Mouse (Mus musculus) myocyte (in vitro differentiated cells): ENCODE measurements around the gene Ube2e1. TPM values are rescaled to one million over a fixed set of nuclear protein-coding genes. Genes with fewer than 3 reads are reported as not detected.

ENCODE experiments used
- H3K27me3 ChIP-seq: one replicate; pipeline ENCODE4 v1.6.1; 2011; ENCODE audit not compliant: control insufficient read depth, insufficient read depth, insufficient read length
- H3K36me3 ChIP-seq: one replicate; pipeline ENCODE4 v1.6.1; 2011; ENCODE audit not compliant: control insufficient read depth, insufficient read depth
- H3K4me2 ChIP-seq: one replicate; pipeline ENCODE4 v1.6.1; 2011; ENCODE audit warnings: low read depth, control low read depth
- H3K4me3 ChIP-seq: one replicate; pipeline ENCODE4 v1.5.1; 2011; ENCODE audit warnings: mild to moderate bottlenecking, control low read depth, moderate library complexity
- H3K79me2 ChIP-seq: one replicate; pipeline ENCODE4 v1.6.1; 2011; ENCODE audit not compliant: control insufficient read depth, insufficient read depth
- H3ac ChIP-seq: one replicate; pipeline ENCODE4 v1.6.1; 2011; ENCODE audit not compliant: control insufficient read depth, insufficient read length
- CEBPB ChIP-seq: IDR thresholded peaks from 2 replicates; pipeline ENCODE4 v1.6.1; 2011; ENCODE audit warnings: mild to moderate bottlenecking, moderate library complexity; ENCODE audit not compliant: poor library complexity, insufficient read depth, severe bottlenecking
- E2F4 ChIP-seq: IDR thresholded peaks from one replicate; pipeline ENCODE4 v1.6.1; 2011; ENCODE audit warnings: mild to moderate bottlenecking, control low read depth, moderate library complexity; ENCODE audit not compliant: insufficient read depth
- MAX ChIP-seq: IDR thresholded peaks from one replicate; pipeline ENCODE4 v1.6.1; 2011; ENCODE audit warnings: low read depth, mild to moderate bottlenecking, control low read depth
- MYOD1 ChIP-seq, 3 experiments: IDR thresholded peaks; one replicate each; pipeline ENCODE4 v1.6.1; 2011; ENCODE audit warnings: control low read depth in 2 of 3, low read depth in 2 of 3, mild to moderate bottlenecking in 2 of 3, moderate library complexity in 1 of 3; ENCODE audit not compliant: insufficient read length in 2 of 3, control insufficient read depth in 1 of 3
- MYOG ChIP-seq, 3 experiments: IDR thresholded peaks; one replicate each; pipeline ENCODE4 v1.6.1; 2011; ENCODE audit warnings: control low read depth in 2 of 3, low read depth in 2 of 3, mild to moderate bottlenecking in 2 of 3; ENCODE audit not compliant: insufficient read length in 2 of 3, control insufficient read depth in 1 of 3, insufficient read depth in 1 of 3
- POLR2A ChIP-seq: IDR thresholded peaks from one replicate; pipeline ENCODE4 v1.6.1; 2011; ENCODE audit warnings: low read depth, mild to moderate bottlenecking, control low read depth, moderate library complexity; ENCODE audit not compliant: insufficient read length
- POLR2AphosphoS2 ChIP-seq: IDR thresholded peaks from one replicate; pipeline ENCODE4 v1.6.1; 2011; ENCODE audit warnings: low read depth, control low read depth; ENCODE audit not compliant: insufficient read length
- REST ChIP-seq: IDR thresholded peaks from one replicate; pipeline ENCODE4 v1.6.1; 2011; ENCODE audit warnings: mild to moderate bottlenecking, control low read depth, moderate library complexity; ENCODE audit not compliant: insufficient read depth, insufficient read length
- SRF ChIP-seq: IDR thresholded peaks from one replicate; pipeline ENCODE4 v1.6.1; 2011; ENCODE audit warnings: low read depth; ENCODE audit not compliant: control insufficient read depth, insufficient read length
- TCF12 ChIP-seq: IDR thresholded peaks from one replicate; pipeline ENCODE4 v1.6.1; 2011; ENCODE audit warnings: mild to moderate bottlenecking, control low read depth; ENCODE audit not compliant: poor library complexity, insufficient read depth, severe bottlenecking
- TCF3 ChIP-seq: IDR thresholded peaks from one replicate; pipeline ENCODE4 v1.6.1; 2011; ENCODE audit warnings: low read depth, control low read depth; ENCODE audit not compliant: insufficient read length
- USF1 ChIP-seq: IDR thresholded peaks from one replicate; pipeline ENCODE4 v1.6.1; 2011; ENCODE audit warnings: low read depth, mild to moderate bottlenecking, control low read depth, moderate library complexity
- polyA plus RNA-seq: library from polyadenylated mRNA; unstranded; fragments of >200 nt; fragmentation: generic; extraction: Trizol; gene quantifications from one replicate; pipeline ENCODE4 v1.2.1, GENCODE M21; 2012; ENCODE audit warnings: missing spikeins

The Ube2e1 gene
- polyA plus RNA-seq, 1 experiment = 34.4 TPM

DNA sequence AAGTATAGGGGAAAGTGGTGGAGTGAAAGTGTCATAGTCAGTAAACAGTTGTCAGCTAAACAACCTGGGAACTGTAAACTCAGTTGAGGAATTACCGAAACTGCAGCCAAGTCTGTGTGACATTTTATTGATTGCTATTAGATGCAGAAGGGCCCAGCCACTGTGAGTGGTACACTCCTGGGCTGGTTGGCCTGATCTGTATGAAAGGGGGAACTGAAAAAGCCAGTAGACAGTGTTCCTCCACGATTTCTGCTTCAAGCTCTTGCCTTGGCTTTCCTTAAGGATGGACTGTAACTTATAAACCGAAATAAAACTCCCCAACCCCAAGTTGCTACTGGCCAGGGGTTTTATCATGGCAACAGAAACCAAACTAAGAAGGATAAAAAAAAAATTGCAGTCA lies 39.1 kb downstream of the Ube2e1 start:
- no peak overlapping the region for H3K4me2 ChIP-seq
- H3K4me3 ChIP-seq = no peak overlapping the region
- H3K79me2 ChIP-seq = peaks cover 4% of the 10 kb centered on the region
- no peaks in the 10 kb centered on the region for H3K36me3 ChIP-seq
- no peaks in the 10 kb centered on the region for H3K27me3 ChIP-seq
- H3ac ChIP-seq = no peak overlapping the region
- no peak for TF ChIP-seq USF1
- TF ChIP-seq CEBPB = no peak
- no peak for TF ChIP-seq SRF
- TF ChIP-seq MYOG (IDR thresholded peaks at IDR 0.05; ENCODE audit: control insufficient read depth in 1 of 3, insufficient read depth in 1 of 3, insufficient read length in 2 of 3, low read depth in 2 of 3) = no peak
- no peak for TF ChIP-seq POLR2A
- no peak for TF ChIP-seq MAX
- TF ChIP-seq POLR2AphosphoS2 = no peak
- TF ChIP-seq TCF3 = no peak
- no peak for TF ChIP-seq MYOD1 (IDR thresholded peaks at IDR 0.05; ENCODE audit: control insufficient read depth in 1 of 3, insufficient read length in 2 of 3, low read depth in 2 of 3)
- no peak for TF ChIP-seq TCF12
- TF ChIP-seq REST = no peak
- no peak for TF ChIP-seq E2F4

DNA sequence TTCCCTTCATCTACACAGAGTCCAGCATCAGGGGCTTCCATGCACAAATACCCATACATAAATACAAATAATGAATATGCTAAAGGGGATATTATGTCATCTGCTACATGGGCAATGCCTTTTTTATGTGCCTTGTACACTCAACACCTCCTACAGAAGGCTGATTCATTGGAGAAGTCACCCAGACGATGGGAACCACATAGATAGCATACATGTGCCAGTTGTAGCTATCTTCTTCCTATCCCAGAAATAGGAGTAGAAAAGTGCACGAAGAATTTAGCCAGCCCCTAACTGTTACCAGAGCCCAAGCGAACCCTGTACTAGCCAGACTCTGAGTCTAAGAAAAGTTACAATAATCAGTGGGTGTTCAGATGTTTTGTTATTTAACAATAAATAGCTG lies 39.5 kb downstream of the Ube2e1 start:
- peaks cover 4% of the 10 kb centered on the region for H3K79me2 ChIP-seq
- no peaks in the 10 kb centered on the region for H3K27me3 ChIP-seq
- no peak overlapping the region for H3ac ChIP-seq
- H3K36me3 ChIP-seq = no peaks in the 10 kb centered on the region
- H3K4me3 ChIP-seq = no peak overlapping the region
- TF ChIP-seq E2F4 = no peak
- TF ChIP-seq TCF12 = no peak
- TF ChIP-seq TCF3 = no peak
- no peak overlapping the region for H3K4me2 ChIP-seq

GRCm38 (mm10) chr14:18287391-18287790 lies 44.3 kb downstream of the Ube2e1 start:
- no peak overlapping the region for H3K4me3 ChIP-seq
- no peak overlapping the region for H3K4me2 ChIP-seq
- H3K79me2 ChIP-seq = peaks cover 4% of the 10 kb centered on the region
- peaks cover 2% of the 10 kb centered on the region for H3K36me3 ChIP-seq
- no peak overlapping the region for H3ac ChIP-seq
- H3K27me3 ChIP-seq = no peaks in the 10 kb centered on the region
- TF ChIP-seq CEBPB (no peak), POLR2A (no peak), REST (no peak), TCF12 (no peak), TCF3 (no peak), MAX (no peak), POLR2AphosphoS2 (no peak), USF1 (no peak), MYOG (IDR thresholded peaks at IDR 0.05; ENCODE audit: control insufficient read depth in 1 of 3, insufficient read depth in 1 of 3, insufficient read length in 2 of 3, low read depth in 2 of 3) (no peak)

DNA sequence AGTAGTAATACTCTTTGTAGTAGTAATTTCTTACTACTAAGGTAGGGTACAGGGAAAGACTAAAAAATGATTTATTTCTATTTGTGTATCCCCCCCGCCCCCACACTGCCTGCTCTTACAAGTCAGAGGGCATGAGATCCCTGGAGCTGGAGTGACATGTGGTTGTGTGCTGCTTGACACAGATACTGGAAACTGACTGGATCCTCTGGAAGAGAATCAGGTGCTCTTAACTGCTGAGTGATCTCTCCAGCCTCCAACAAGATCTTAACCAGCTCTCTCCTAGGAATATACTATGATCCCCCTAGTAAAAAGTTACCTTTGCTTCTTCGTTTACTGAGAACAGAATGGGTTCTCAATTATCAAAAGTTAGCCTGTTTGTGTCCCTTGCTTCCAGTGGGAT lies 45.2 kb downstream of the Ube2e1 start:
- Histone ChIP-seq H3K27me3 (no peaks in the 10 kb centered on the region), H3ac (no peak overlapping the region), H3K36me3 (peaks cover 5% of the 10 kb centered on the region), H3K4me3 (no peak overlapping the region), H3K79me2 (peaks cover 4% of the 10 kb centered on the region), H3K4me2 (no peak overlapping the region)
- TF ChIP-seq POLR2AphosphoS2 (no peak), USF1 (no peak), E2F4 (no peak), SRF (no peak), MAX (no peak), REST (no peak), TCF12 (no peak)

- peaks cover 4% of the 10 kb centered on the region for H3K79me2 ChIP-seq
- peaks cover 5% of the 10 kb centered on the region for H3K36me3 ChIP-seq
- H3K4me3 ChIP-seq = no peak overlapping the region
- no peak overlapping the region for H3ac ChIP-seq
- H3K4me2 ChIP-seq = no peak overlapping the region
- no peaks in the 10 kb centered on the region for H3K27me3 ChIP-seq
- TF ChIP-seq MYOD1 (IDR thresholded peaks at IDR 0.05; ENCODE audit: control insufficient read depth in 1 of 3, insufficient read length in 2 of 3, low read depth in 2 of 3) (no peak), REST (no peak), MAX (no peak), POLR2AphosphoS2 (no peak), POLR2A (no peak), MYOG (IDR thresholded peaks at IDR 0.05; ENCODE audit: control insufficient read depth in 1 of 3, insufficient read depth in 1 of 3, insufficient read length in 2 of 3, low read depth in 2 of 3) (no peak)
Measured at GRCm38 (mm10) chr14:18285476-18285875, 46.2 kb downstream of the Ube2e1 start.

- Histone ChIP-seq H3K79me2 (peaks cover 4% of the 10 kb centered on the region), H3ac (no peak overlapping the region), H3K36me3 (peaks cover 5% of the 10 kb centered on the region), H3K27me3 (no peaks in the 10 kb centered on the region), H3K4me2 (no peak overlapping the region), H3K4me3 (no peak overlapping the region)
- TF ChIP-seq MAX (no peak), SRF (no peak), POLR2A (no peak), TCF12 (no peak), REST (no peak), MYOD1 (IDR thresholded peaks at IDR 0.05; ENCODE audit: control insufficient read depth in 1 of 3, insufficient read length in 2 of 3, low read depth in 2 of 3) (no peak), E2F4 (no peak), TCF3 (no peak), POLR2AphosphoS2 (no peak), MYOG (IDR thresholded peaks at IDR 0.05; ENCODE audit: control insufficient read depth in 1 of 3, insufficient read depth in 1 of 3, insufficient read length in 2 of 3, low read depth in 2 of 3) (no peak), USF1 (no peak), CEBPB (no peak)
Measured at GRCm38 (mm10) chr14:18284581-18284980, 47.1 kb downstream of the Ube2e1 start.
